Mouse (Mus musculus): Measurements from ENCODE around the gene Hist1h2ab. TPM values are rescaled to one million over a fixed set of nuclear protein-coding genes. Genes with fewer than 3 reads are reported as not detected.
"Not testable (repeated sequence)": the region's sequence is repeated elsewhere in the genome, so short reads cannot be mapped to it uniquely, and the experiment has no call there.

Hist1h2ab gene
- polyA plus RNA-seq, 1 experiment from 2014 or later, result 45.2 TPM

DNA sequence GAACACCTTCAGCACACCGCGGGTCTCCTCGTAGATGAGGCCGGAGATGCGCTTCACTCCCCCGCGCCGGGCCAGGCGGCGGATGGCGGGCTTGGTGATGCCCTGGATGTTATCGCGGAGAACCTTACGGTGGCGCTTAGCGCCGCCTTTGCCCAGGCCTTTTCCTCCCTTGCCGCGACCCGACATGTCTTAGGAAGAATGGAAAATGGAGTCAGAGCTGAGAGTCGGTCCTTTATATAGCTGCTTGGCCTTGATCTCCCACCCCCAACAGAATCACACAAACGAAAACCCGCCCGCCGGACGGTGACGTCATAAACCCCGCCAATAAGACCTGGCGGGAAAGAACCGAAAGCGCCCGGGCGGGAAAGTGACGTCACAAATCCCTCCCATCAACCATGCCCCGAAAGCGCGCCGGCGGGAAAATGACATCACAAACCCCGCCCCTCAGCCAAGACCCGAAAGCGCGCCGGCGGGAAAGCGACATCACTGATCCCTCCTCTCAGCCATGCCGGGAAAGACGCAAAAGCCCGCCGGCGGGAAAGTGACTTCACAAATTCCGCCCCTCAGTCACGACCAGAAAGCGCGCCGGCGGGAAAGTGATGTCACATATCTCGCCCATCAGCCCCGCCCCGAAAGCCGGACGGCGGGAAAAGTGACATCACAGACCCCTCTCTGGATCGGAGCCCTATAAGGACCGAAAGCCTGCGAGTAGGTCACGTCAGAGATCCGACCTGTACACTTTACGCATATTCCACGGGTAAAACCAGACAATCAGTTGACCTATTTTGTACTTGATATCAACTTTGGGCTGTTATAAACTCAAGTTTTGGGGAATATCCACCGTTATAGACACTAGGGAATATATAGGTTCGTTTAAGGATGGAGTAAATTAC lies 10.3 kb downstream of the Hist1h2ab start, which contains the start of gene Hist1h4a:
Gene Hist1h4a (minus strand): TSS at position 259 of the 893 bp plus-strand sequence.
- peak; percentile 99 for DNase-seq (ENCODE audit: low spot score)
- Histone ChIP-seq H3K9me3 (no peaks in the 10 kb centered on the region), H3K4me3 (peak within 1 kb of the TSS; percentile 66), H3K27ac (peak within 1 kb of the TSS; percentile 94), H3K4me1 (replicated peaks) (peaks cover 57% of the 10 kb centered on the region), H3K27me3 (ENCODE audit: insufficient read depth, poor library complexity, severe bottlenecking) (no peaks in the 10 kb centered on the region), H3K36me3 (no peaks in the 10 kb centered on the region)
- under 1% methylated on average over 69 of the region's 72 CpGs for WGBS

DNA sequence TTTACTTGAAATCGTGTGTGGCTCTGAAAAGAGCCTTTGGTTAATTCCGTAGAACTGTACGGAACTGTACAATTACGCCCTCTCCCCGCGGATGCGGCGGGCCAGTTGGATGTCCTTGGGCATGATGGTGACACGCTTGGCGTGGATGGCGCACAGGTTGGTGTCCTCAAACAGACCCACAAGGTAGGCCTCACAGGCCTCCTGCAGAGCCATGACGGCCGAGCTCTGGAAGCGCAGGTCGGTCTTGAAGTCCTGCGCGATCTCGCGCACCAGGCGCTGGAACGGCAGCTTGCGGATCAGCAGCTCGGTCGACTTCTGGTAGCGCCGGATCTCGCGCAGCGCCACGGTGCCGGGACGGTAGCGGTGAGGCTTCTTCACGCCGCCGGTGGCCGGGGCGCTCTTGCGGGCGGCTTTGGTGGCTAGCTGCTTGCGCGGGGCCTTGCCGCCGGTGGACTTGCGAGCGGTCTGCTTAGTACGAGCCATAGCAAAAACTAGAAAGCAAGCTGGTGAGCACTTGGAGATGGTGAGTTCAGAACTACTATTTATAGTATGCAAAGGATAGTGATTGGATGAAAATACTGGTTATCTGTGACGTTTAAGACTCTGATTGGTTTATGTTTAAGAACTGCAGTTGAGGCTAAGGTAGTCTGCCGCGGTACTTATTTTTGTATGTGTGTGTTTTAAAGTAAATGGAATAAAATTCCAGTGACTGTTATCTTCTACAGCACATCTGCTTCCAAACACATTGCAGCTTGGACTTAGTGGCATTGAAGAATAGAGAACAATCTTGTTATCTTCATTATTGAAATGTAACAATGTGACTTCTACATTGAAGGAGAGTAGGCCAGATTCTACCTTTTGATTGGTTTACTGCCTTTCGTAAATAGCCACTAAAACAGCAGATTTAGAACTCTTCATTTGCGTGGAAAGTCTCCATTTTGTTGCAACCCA lies 11.2 kb downstream of the Hist1h2ab start, which contains the start of gene Hist1h3a:
Gene Hist1h3a (minus strand): TSS at position 516 of the 951 bp plus-strand sequence.
- not testable (repeated sequence) for H3K27me3 ChIP-seq (ENCODE audit: insufficient read depth, poor library complexity, severe bottlenecking); H3K36me3 ChIP-seq; H3K9me3 ChIP-seq
- DNase-seq (ENCODE audit: low spot score), result peak; percentile 74
- Histone ChIP-seq H3K27ac (peak within 1 kb of the TSS; percentile 94), H3K4me3 (peak within 1 kb of the TSS; percentile 66), H3K4me1 (replicated peaks) (peaks cover 56% of the 10 kb centered on the region)
- under 1% methylated on average over 33 of the region's 52 CpGs for WGBS

DNA sequence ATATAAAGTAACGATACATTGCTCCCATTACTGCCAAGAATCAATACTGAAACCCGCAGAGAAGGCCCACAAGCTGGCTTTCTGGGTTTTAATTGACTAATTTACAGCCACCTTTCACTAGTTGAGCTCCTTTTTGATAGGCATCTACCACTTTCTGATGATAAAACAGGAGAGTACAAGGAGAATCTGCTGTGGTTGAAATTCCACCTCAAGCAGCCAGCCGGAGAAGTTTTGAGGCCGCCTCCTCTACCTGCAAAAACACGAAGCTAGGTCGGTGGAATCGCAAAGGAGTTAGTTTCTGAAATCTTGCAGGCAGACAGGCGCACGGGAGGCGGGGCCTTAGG lies 12.3 kb downstream of the Hist1h2ab start:
- H3K27ac ChIP-seq, result peak overlapping the region; percentile 94
- H3K4me3 ChIP-seq, result peak overlapping the region; percentile 66
- H3K4me1 ChIP-seq (replicated peaks), result peaks cover 46% of the 10 kb centered on the region
- no peak for DNase-seq (ENCODE audit: low spot score)
- WGBS, result 2% methylated on average over 10 of the region's 10 CpGs
- H3K9me3 ChIP-seq, result no peaks in the 10 kb centered on the region
- no peaks in the 10 kb centered on the region for H3K36me3 ChIP-seq
- no peaks in the 10 kb centered on the region for H3K27me3 ChIP-seq (ENCODE audit: insufficient read depth, poor library complexity, severe bottlenecking)

DNA sequence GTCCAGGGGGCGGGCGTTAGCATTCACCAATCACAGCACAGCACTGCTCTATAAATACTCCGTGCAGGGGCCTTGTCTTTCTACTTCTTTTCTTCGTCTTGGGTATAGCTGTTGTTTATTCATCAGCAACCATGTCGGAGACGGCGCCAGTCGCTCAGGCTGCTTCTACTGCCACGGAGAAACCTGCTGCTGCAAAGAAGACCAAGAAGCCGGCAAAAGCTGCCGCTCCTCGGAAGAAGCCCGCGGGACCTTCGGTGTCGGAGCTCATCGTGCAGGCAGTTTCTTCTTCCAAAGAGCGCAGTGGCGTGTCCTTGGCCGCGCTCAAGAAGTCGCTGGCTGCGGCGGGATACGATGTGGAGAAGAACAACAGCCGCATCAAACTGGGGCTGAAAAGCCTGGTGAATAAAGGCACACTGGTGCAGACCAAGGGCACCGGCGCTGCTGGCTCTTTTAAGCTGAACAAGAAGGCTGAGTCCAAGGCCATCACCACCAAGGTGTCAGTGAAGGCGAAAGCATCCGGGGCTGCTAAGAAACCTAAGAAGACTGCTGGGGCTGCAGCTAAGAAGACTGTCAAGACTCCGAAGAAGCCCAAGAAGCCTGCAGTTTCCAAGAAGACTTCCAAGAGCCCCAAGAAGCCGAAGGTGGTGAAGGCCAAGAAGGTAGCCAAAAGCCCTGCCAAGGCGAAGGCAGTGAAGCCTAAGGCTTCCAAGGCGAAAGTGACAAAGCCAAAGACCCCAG lies 12.8 kb downstream of the Hist1h2ab start, which contains the start of gene Hist1h1a:
Gene Hist1h1a (plus strand): TSS at position 81 of the 738 bp plus-strand sequence.
- Histone ChIP-seq H3K4me3 (peak within 1 kb of the TSS; percentile 66), H3K27ac (peak within 1 kb of the TSS; percentile 94), H3K4me1 (replicated peaks) (peaks cover 43% of the 10 kb centered on the region), H3K9me3 (no peaks in the 10 kb centered on the region), H3K36me3 (no peaks in the 10 kb centered on the region), H3K27me3 (ENCODE audit: insufficient read depth, poor library complexity, severe bottlenecking) (no peaks in the 10 kb centered on the region)
- DNase-seq (ENCODE audit: low spot score), result peak; percentile 90
- 4% methylated on average over 34 of the region's 34 CpGs for whole genome bisulfite sequencing

DNA sequence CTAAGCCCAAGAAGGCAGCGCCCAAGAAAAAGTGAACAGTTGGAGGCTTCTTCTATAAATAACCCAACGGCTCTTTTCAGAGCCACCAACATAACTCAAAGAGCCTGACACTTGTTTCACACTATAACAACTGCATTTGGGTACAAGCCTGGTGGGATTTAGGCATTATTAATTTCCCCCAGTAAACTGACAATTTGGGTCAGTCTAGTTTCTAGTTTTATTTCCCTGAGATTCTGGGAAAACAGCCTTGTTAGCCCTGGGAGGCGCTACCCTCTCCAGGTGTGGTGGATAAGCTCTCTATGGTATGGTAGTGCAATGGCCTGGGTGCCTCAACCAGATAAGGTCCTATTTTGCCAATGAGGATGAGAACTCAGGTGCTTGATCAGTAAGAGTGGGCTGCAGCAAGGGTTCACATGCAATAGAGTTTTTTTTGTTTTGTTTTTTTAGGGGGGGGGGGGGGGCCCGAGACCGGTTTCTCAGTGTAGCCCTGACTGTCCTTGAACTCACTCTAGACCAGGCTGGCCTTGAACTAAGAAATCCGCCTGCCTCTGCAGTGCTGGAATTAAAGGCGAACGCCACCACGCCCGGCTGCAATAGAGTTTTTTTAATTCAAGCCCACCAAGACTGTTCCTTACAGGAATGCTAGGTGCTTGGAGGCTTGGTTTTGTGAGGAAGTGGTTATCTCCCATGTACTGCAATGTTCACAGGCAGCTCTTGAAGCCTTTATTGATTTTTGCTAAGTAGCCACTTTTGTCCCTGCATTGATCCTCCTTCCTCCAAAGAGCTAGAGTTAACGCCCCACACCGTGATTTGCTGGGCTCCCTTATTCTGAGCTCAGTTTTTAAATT lies 13.6 kb downstream of the Hist1h2ab start:
- H3K27ac ChIP-seq, result peak overlapping the region; percentile 94
- 34% methylated on average over 12 of the region's 12 CpGs for whole genome bisulfite sequencing
- no peaks in the 10 kb centered on the region for H3K36me3 ChIP-seq
- H3K4me1 ChIP-seq (replicated peaks), result peaks cover 41% of the 10 kb centered on the region
- H3K4me3 ChIP-seq, result peak overlapping the region; percentile 66
- no peaks in the 10 kb centered on the region for H3K9me3 ChIP-seq
- DNase-seq (ENCODE audit: low spot score), result peak; percentile 47
- H3K27me3 ChIP-seq (ENCODE audit: insufficient read depth, poor library complexity, severe bottlenecking), result no peaks in the 10 kb centered on the region

DNA sequence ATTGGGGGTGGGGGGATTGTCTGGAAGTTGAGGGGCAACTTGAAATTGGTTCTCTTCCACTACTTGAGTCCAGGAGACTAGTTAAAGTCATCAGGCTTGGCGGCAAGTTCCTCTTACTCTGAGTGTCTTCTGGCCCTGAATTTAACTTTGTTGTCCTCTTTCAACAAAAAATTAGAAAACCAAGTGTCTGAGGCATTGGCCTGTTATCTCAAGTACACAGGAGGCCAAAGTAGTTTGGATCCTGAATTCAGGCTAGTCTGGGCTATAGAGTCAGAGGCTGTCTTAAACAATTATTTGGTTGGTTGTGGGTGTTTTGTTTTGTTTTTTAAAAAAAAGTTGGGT lies 14.2 kb downstream of the Hist1h2ab start:
- Histone ChIP-seq H3K4me3 (peak overlapping the region; percentile 66; the same call in 1 of the 2 replicates), H3K27me3 (ENCODE audit: insufficient read depth, poor library complexity, severe bottlenecking) (no peaks in the 10 kb centered on the region), H3K9me3 (no peaks in the 10 kb centered on the region), H3K4me1 (replicated peaks) (peaks cover 35% of the 10 kb centered on the region), H3K27ac (0 out of 2 replicates have a peak overlapping the region, but pooled peaks have one; percentile 94), H3K36me3 (no peaks in the 10 kb centered on the region)
- WGBS, result 71% methylated on average over 1 of the region's 1 CpGs
- DNase-seq (ENCODE audit: low spot score), result no peak

DNA sequence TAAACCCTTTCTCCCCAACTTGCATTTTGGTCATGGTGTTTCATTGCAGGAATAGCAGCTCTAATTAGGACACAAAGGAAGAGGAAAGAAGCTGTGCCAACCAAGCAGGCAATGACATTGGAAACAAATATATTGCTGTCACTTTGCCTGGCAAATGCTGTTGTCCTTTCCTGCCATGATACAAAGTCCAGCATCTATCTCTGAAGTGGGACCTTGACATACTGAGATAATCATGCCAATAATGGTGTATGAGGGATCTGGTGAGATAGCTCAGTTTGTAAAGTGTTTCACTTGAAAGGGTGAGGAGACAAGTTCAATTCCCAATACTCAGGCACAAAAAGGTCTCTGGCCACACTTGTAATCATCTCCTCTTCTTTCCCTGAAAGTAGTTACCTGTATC lies 15.8 kb downstream of the Hist1h2ab start:
- H3K27me3 ChIP-seq (ENCODE audit: insufficient read depth, poor library complexity, severe bottlenecking), result no peaks in the 10 kb centered on the region
- H3K9me3 ChIP-seq, result no peaks in the 10 kb centered on the region
- H3K4me1 ChIP-seq (replicated peaks), result peaks cover 29% of the 10 kb centered on the region
- no peak overlapping the region for H3K4me3 ChIP-seq
- H3K36me3 ChIP-seq, result no peaks in the 10 kb centered on the region
- DNase-seq (ENCODE audit: low spot score), result no peak
- H3K27ac ChIP-seq, result no peak overlapping the region

DNA sequence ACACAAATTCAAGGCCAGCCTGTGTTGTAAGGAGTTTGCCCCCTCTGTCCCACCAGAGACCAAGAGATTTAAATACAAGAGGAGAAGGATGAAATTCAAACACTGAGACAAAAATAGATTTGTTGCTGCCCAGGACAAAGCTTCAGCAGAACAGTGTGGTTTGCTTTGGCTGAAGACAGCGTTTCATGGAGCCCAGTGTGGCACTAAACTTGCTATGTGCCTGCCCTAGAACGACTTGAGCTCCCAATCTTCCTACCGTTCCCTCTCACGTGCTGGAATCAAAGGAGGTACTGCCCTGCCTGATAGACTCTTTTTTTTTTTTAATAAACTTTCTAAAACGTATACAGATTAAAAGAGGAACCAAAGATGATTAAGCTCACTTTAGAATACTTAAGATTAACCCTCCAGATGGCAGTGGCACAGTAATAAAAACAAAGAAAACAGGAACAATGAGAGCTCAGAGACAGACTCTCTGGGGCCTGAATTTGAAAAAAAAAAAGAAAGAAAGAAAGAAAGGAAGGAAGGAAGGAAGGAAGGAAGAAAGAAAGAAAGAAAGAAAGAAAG lies 18.0 kb downstream of the Hist1h2ab start:
- no peak for DNase-seq (ENCODE audit: low spot score)
- WGBS, result 61% methylated on average over 5 of the region's 5 CpGs
- peaks cover 30% of the 10 kb centered on the region for H3K4me1 ChIP-seq (replicated peaks)
- H3K36me3 ChIP-seq, result no peaks in the 10 kb centered on the region
- no peak overlapping the region for H3K27ac ChIP-seq
- H3K27me3 ChIP-seq (ENCODE audit: insufficient read depth, poor library complexity, severe bottlenecking), result no peaks in the 10 kb centered on the region
- H3K4me3 ChIP-seq, result no peak overlapping the region
- no peaks in the 10 kb centered on the region for H3K9me3 ChIP-seq

DNA sequence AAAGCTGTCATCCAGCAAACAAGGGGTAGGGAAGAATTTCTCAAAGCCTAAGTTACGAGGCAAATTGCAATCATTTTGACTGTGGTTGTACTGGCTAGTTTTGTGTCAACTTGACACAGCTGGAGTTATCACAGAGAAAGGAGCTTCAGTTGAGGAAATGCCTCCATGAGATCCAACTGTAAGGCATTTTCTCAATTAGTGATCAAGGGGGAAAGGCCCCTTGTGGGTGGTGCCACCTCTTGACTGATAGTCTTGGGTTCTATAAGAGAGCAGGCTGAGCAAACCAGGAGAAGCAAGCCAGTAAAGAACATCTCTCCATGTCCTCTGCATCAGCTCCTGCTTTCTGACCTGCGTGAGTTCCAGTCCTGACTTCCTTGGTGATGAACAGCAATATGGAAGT lies 18.7 kb downstream of the Hist1h2ab start, which contains the start of gene Trim38:
Gene Trim38 (plus strand): TSS at position 301 of the 400 bp plus-strand sequence.
- H3K9me3 ChIP-seq; H3K27me3 ChIP-seq (ENCODE audit: insufficient read depth, poor library complexity, severe bottlenecking); H3K36me3 ChIP-seq; H3K27ac ChIP-seq; DNase-seq (ENCODE audit: low spot score); H3K4me3 ChIP-seq: not testable (repeated sequence)
- peaks cover 23% of the 10 kb centered on the region for H3K4me1 ChIP-seq (replicated peaks)
- 92% methylated on average over 2 of the region's 2 CpGs for WGBS

DNA sequence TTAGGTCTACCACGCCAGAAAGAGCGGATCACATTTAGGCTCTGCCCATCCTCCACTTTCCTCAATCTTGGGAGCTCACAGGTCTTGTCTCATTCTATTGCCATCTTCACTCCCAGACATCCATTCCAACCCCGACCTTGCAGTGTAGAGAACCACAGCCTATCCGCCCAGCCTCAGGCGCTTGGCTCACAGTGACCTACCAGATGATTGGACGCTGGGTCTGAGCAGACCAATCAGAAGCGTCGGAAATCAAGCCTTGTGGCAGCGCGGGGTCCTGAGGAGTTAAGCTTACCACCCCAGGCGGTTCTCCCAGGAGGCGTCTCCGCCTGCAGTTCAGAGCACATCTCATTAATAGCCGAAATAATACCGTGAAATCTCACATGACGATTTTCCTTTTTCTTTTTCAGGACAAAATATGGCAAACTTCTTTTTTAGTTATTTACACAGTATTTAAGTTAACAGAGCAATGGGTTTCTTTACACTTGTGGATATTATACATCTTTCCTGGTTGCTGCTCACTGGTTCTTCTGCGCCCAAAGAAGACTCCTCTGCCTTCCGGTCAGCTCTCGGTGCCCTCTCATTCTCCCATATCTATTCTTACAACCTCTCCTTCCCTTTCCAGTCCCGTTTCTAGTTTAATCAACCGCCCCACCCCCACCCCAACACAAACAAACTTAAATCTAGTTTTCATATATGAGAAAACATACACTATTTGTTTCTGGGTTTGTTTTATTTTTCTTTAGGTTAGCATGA lies 21.8 kb downstream of the Hist1h2ab start:
- peak overlapping the region; percentile 28 for H3K4me3 ChIP-seq
- peak; percentile 71 for DNase-seq (ENCODE audit: low spot score)
- H3K9me3 ChIP-seq, result no peaks in the 10 kb centered on the region
- H3K36me3 ChIP-seq, result no peaks in the 10 kb centered on the region
- 24% methylated on average over 21 of the region's 21 CpGs for WGBS
- no peaks in the 10 kb centered on the region for H3K27me3 ChIP-seq (ENCODE audit: insufficient read depth, poor library complexity, severe bottlenecking)
- H3K27ac ChIP-seq, result peak overlapping the region; percentile 53
- peaks cover 19% of the 10 kb centered on the region for H3K4me1 ChIP-seq (replicated peaks)

DNA sequence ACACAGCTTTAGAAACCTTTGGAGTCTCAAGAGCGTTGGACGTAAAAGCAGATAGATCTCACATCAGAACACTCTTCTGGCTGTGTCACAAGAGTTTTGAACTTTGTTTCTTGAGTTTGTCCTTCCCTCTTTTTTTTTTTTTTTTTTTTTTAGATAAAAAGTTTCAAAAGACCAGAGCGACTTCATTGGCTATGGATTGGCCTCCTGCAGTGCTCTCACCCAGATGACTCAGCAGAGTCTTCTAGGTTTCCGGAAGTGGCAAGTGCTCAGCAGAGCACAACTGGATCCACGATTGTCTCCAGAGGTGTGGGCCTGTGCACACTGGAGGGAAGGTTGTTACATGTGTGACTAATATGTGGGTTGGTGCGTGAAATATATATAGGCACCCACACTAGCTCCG lies 27.4 kb downstream of the Hist1h2ab start:
- H3K4me1 ChIP-seq (replicated peaks), result 0 out of 2 replicates have a peak, but pooled peaks cover 2% of the 10 kb centered on the region
- no peaks in the 10 kb centered on the region for H3K27me3 ChIP-seq (ENCODE audit: insufficient read depth, poor library complexity, severe bottlenecking)
- WGBS, result 93% methylated on average over 7 of the region's 7 CpGs
- no peak overlapping the region for H3K4me3 ChIP-seq
- H3K9me3 ChIP-seq, result no peaks in the 10 kb centered on the region
- H3K36me3 ChIP-seq, result no peaks in the 10 kb centered on the region
- no peak overlapping the region for H3K27ac ChIP-seq
- no peak for DNase-seq (ENCODE audit: low spot score)

All from hindbrain, embryonic 10.5 days (tissue).